In genomic region chr6:127149944-127150662, GRCm38 (mm10) we compare ENCODE assay signal across 8 mouse cellular contexts. TPM values are rescaled to one million over a fixed set of nuclear protein-coding genes. Genes with fewer than 3 reads are reported as not detected.
DNase-seq lines count a peak whose midpoint lies in the region; ATAC-seq lines count a peak whose summit lies in the region.

No protein-coding gene starts in this region.

- peaks cover 19% of the 10 kb centered on the region for H3K27me3 ChIP-seq in forebrain, embryonic 15.5 days
- no peaks in the 10 kb centered on the region for H3K27me3 ChIP-seq in intestine, embryonic 15.5 days (replicated peaks)
- H3K27me3 ChIP-seq in splenic B cell, adult 2 months (ENCODE audit: control insufficient read depth, insufficient read depth, low read length, poor library complexity, severe bottlenecking) = peaks cover 5% of the 10 kb centered on the region; the same call in 1 of the 2 replicates

- no peaks in the 10 kb centered on the region for H3K9me3 ChIP-seq in forebrain, embryonic 15.5 days
- no peaks in the 10 kb centered on the region for H3K9me3 ChIP-seq in intestine, embryonic 15.5 days

- intact Hi-C loops in left cerebral cortex, postnatal 36 days (cut with DNase I) = loop anchor here (5.0 kb wide), 2 partner anchors 117 to 177 kb away; no protein-coding TSS in a partner anchor

- H3K4me1 ChIP-seq in forebrain, embryonic 15.5 days = peaks cover 82% of the 10 kb centered on the region
- peaks cover 51% of the 10 kb centered on the region for H3K4me1 ChIP-seq in intestine, embryonic 15.5 days (replicated peaks)

- peak overlapping the region; percentile 79 for H3K27ac ChIP-seq in forebrain, embryonic 15.5 days (replicated peaks)
- peak overlapping the region; percentile 72 for H3K27ac ChIP-seq in intestine, embryonic 15.5 days

- no peaks in the 10 kb centered on the region for H3K36me3 ChIP-seq in forebrain, embryonic 15.5 days
- no peaks in the 10 kb centered on the region for H3K36me3 ChIP-seq in intestine, embryonic 15.5 days
- no peaks in the 10 kb centered on the region; the same call in 1 of the 2 replicates for H3K36me3 ChIP-seq in splenic B cell, adult 2 months (ENCODE audit: control insufficient read depth, insufficient read depth, low read length, poor library complexity, severe bottlenecking)

- whole genome bisulfite sequencing in forebrain, embryonic 15.5 days = under 1% methylated on average over 38 of the region's 38 CpGs
- under 1% methylated on average over 38 of the region's 38 CpGs for WGBS in intestine, embryonic 15.5 days

- peak; percentile 56 to 68 for DNase-seq in left cerebral cortex, postnatal 36 days (ENCODE audit: low spot score in 2 of 2)
- DNase-seq in left cerebral cortex, adult 18-20 months (ENCODE audit: low spot score in 2 of 2) = no peak
- DNase-seq in adipocyte (ENCODE audit: low spot score) = peak; percentile 74
- peak; percentile 25 for DNase-seq in lung, postnatal 14 days
- peak; percentile 30 for DNase-seq in splenic B cell, adult 2 months (ENCODE audit: low read depth, low spot score)
- DNase-seq in layer of hippocampus, adult 11-12 months (ENCODE audit: low spot score) = no peak

- ATAC-seq in forebrain, embryonic 15.5 days (replicated peaks) = no peak
- no peak for ATAC-seq in intestine, embryonic 15.5 days

- H3K4me3 ChIP-seq in forebrain, embryonic 15.5 days = peak overlapping the region; percentile 57
- peak overlapping the region; percentile 77 for H3K4me3 ChIP-seq in intestine, embryonic 15.5 days (replicated peaks)

- peak overlapping the region; percentile 61 for H3K9ac ChIP-seq in forebrain, embryonic 15.5 days (replicated peaks)
- H3K9ac ChIP-seq in intestine, embryonic 15.5 days = peak overlapping the region; percentile 64

- H3K4me2 ChIP-seq in forebrain, embryonic 15.5 days (replicated peaks) = peak overlapping the region; percentile 83
- H3K4me2 ChIP-seq in intestine, embryonic 15.5 days (replicated peaks) = peak overlapping the region; percentile 96

RNA-seq across cellular contexts. Expression of gene Ccnd2, which starts 1.9 kb away (rescaled TPM):
- total RNA-seq in left cerebral cortex, postnatal 36 days (2021) = 10 to 100 TPM; 86.5 to 89.5 TPM
- total RNA-seq in left cerebral cortex, adult 18-20 months (2021) = 10 to 100 TPM; 79.9 to 83.3 TPM
- 1,282 and 1,421 TPM in 2 replicates for polyA plus RNA-seq in forebrain, embryonic 15.5 days (2015; fragmentation: Nextera tagmentation; extraction: Ambion mirVana)
- 881 and 991 TPM in 2 replicates for polyA plus RNA-seq in intestine, embryonic 15.5 days (2015; fragmentation: Nextera tagmentation; extraction: Ambion mirVana)

RNA-seq across cellular contexts. Expression of gene Tigar, which starts 40.7 kb away (rescaled TPM):
- 10 to 100 TPM; 24.1 to 25.0 TPM for total RNA-seq in left cerebral cortex, postnatal 36 days (2021)
- 10 to 100 TPM; 24.9 to 29.8 TPM for total RNA-seq in left cerebral cortex, adult 18-20 months (2021)
- polyA plus RNA-seq in forebrain, embryonic 15.5 days (2015; fragmentation: Nextera tagmentation; extraction: Ambion mirVana) = 9.2 and 10.0 TPM in 2 replicates
- polyA plus RNA-seq in intestine, embryonic 15.5 days (2015; fragmentation: Nextera tagmentation; extraction: Ambion mirVana) = 5.6 and 7.3 TPM in 2 replicates

Comparison
In these comparisons a context has a peak if more than half of its experiments do, and no peak if none do; other contexts are left out.
1. DNase-seq: peak in left cerebral cortex, postnatal 36 days (2 of 2), adipocyte (single experiment), lung, postnatal 14 days (single experiment) and splenic B cell, adult 2 months (single experiment); none in left cerebral cortex, adult 18-20 months (0 of 2) and layer of hippocampus, adult 11-12 months (single experiment).